Mouse (Mus musculus) brain, adult 10 weeks (tissue): ENCODE data around the gene Tex19.1. TPM values are rescaled to one million over a fixed set of nuclear protein-coding genes. Genes with fewer than 3 reads are reported as not detected.

Experiments
- polyA plus RNA-seq: library from polyadenylated mRNA; stranded (reverse); fragments of 350-450 nt; fragmentation: Illumina TruSeq; extraction: RNeasy Lipid Tissue Mini Kit (QIAGEN cat#74804); gene quantifications from one replicate; pipeline ENCODE4 v1.2.3, GENCODE M21; 2015; ENCODE audit warnings: low read depth, low replicate concordance

The Tex19.1 gene
- not detected for polyA plus RNA-seq

DNA sequence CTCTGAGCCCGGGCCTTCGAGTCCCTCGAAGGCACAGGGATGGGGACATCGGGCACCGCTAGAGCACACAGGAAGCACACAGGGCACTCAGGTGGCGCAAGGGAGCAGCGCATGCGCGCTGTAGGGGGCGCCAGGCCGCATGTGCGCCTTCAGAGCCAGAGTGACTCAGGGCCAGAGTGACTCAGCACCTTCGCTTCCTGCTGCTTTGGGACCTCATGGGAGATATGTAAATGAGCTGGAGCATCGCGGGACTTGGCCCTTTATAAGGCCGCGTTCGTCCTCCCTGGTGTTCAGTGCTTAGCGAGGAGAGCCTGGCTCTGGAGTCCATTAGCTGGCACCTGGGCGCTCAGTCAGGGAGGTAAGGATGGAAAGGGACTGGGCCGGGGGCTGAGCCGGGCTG is at the start of gene Tex19.1:
Tex19.1 (plus strand) TSS at position 279 of the 400 bp plus-strand sequence.

DNA sequence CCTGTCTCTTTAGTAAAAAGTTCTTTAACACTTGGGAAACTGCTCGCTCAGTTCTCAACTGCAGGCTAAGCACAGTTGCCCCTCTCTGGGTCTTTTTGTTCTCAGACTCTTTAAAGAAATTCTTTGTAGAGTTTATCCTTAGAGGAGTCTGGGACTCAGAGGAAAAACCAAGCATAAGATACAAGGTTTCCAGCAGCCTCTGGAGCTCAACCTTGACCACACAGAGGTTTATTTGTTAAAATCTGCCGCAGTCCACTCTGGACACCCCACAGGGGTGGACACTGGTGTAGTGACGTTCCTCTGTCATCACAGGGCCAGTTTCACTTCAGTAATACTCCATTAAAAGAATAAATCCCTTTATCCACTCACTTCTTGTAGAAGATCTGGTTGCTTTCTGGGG is 27.4 kb upstream of the Tex19.1 start, which contains the start of gene Tex19.2:
Tex19.2 (minus strand) TSS at position 101 of the 400 bp plus-strand sequence.

DNA sequence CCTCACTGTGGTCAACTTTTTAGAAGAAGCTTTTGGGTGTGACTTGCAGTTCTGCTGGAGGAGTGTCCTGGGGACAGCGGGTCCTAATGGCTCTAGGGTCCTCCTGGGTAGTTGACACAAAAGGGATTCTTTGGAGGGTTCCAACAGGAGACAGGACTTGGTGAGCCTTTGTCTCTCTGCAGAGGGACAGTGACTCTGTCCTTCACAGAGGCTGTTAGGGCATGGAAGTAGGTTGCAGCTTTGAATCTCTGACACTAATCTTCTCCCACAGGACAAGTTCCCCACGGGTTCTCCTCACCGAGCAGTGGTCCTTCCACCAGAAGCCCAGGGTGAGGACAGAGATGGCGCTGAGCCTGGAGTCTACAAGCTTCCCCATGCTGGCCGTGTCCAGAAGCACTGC is 14.0 kb downstream of the Tex19.1 start, which contains the start of gene Uts2r:
Uts2r (plus strand) TSS at position 301 of the 400 bp plus-strand sequence.

Other genes with a start within 250 kb of the Tex19.1 start
- 7.2 TPM for gene Ccdc57, start 213.3 kb upstream of the Tex19.1 start, polyA plus RNA-seq
- 3.1 TPM for gene Slc16a3, start 197.7 kb upstream of the Tex19.1 start, polyA plus RNA-seq
- gene Csnk1d, start 154.8 kb upstream of the Tex19.1 start, polyA plus RNA-seq, result 86.1 TPM
- gene Cd7, start 106.7 kb upstream of the Tex19.1 start, polyA plus RNA-seq, result 3.4 TPM
- gene Sectm1b, start 82.6 kb upstream of the Tex19.1 start, polyA plus RNA-seq, result not detected
- gene Sectm1a, start 64.9 kb upstream of the Tex19.1 start, polyA plus RNA-seq, result not detected
- gene Tex19.2, start 27.5 kb upstream of the Tex19.1 start, polyA plus RNA-seq, result not detected
- not detected for gene Uts2r, start 14.1 kb downstream of the Tex19.1 start, polyA plus RNA-seq
- 30.5 TPM for gene Hexdc, start 58.3 kb downstream of the Tex19.1 start, polyA plus RNA-seq
- gene Ogfod3, start 58.6 kb downstream of the Tex19.1 start, polyA plus RNA-seq, result 11.8 TPM
- 33.3 TPM for gene Cybc1, start 83.2 kb downstream of the Tex19.1 start, polyA plus RNA-seq
- gene Narf, start 91.1 kb downstream of the Tex19.1 start, polyA plus RNA-seq, result 30.0 TPM
- gene Foxk2, start 113.8 kb downstream of the Tex19.1 start, polyA plus RNA-seq, result 55.5 TPM
- gene Wdr45b, start 208.3 kb downstream of the Tex19.1 start, polyA plus RNA-seq, result 79.4 TPM
- 32.4 TPM for gene Rab40b, start 242.1 kb downstream of the Tex19.1 start, polyA plus RNA-seq